Mouse (Mus musculus) midbrain, embryonic 14.5 days (tissue): ENCODE data around the gene Prkce. TPM values are rescaled to one million over a fixed set of nuclear protein-coding genes. Genes with fewer than 3 reads are reported as not detected.
A peak's percentile ranks its signal among the peaks of the same experiment; 100 is the strongest.

Experiments used
- ATAC-seq: fragments of 200-750 bp; cut with Nextera tagmentation; 2 replicates; pipeline ENCODE4 v1.8.0; 2017; ENCODE audit warnings: moderate number of reproducible peaks, moderate library complexity; ENCODE audit not compliant: low FRiP score, low TSS enrichment
- DNase-seq: peaks from one replicate; pipeline ENCODE4 v3.0.0-alpha.2; 2015
- H3K27ac ChIP-seq: fragments of 300-500 bp; sonication (generic); replicated peaks from 2 replicates; pipeline ENCODE4 v1.5.1; 2014; ENCODE audit warnings: mild to moderate bottlenecking, low read depth, low read length, moderate library complexity
- H3K27me3 ChIP-seq: fragments of 300-500 bp; sonication (generic); 2 replicates; pipeline ENCODE4 v1.6.1; 2014; ENCODE audit warnings: low read length, control low read depth, mixed read lengths; ENCODE audit not compliant: control insufficient read depth, insufficient read depth
- H3K36me3 ChIP-seq: fragments of 300-500 bp; sonication (generic); 2 replicates; pipeline ENCODE4 v1.6.1; 2014; ENCODE audit warnings: low read length, control low read depth; ENCODE audit not compliant: control insufficient read depth, insufficient read depth
- H3K4me1 ChIP-seq: fragments of 300-500 bp; sonication (generic); 2 replicates; pipeline ENCODE4 v1.6.1; 2014; ENCODE audit warnings: mild to moderate bottlenecking, antibody characterized with exemption, low read length, control low read depth; ENCODE audit not compliant: control insufficient read depth, insufficient read depth
- H3K4me2 ChIP-seq: fragments of 300-500 bp; sonication (generic); 2 replicates; pipeline ENCODE4 v1.6.1; 2014; ENCODE audit warnings: mild to moderate bottlenecking, low read length, moderate library complexity
- H3K4me3 ChIP-seq: fragments of 300-500 bp; sonication (generic); replicated peaks from 2 replicates; pipeline ENCODE4 v1.5.1; 2014; ENCODE audit warnings: low read depth, low read length
- H3K9ac ChIP-seq: fragments of 300-500 bp; sonication (generic); replicated peaks from 2 replicates; pipeline ENCODE4 v1.6.1; 2014; ENCODE audit warnings: mild to moderate bottlenecking, low read length, moderate library complexity
- H3K9me3 ChIP-seq: fragments of 300-500 bp; sonication (generic); 2 replicates; pipeline ENCODE4 v1.6.1; 2016; ENCODE audit warnings: low read length, control low read depth, mixed read lengths; ENCODE audit not compliant: control insufficient read depth
- WGBS: fragments of 180-500 bp; shearing (Covaris S2); extraction: QIAGEN DNeasy Blood & Tissue Kit; methylation state at CpG from one replicate; pipeline ENCODE4 v1.1.7; 2014; 5-methylcytosine and 5-hydroxymethylcytosine counted together
- polyA plus RNA-seq: library from polyadenylated mRNA; unstranded; fragments of >200 nt; fragmentation: Nextera tagmentation; extraction: Ambion mirVana; gene quantifications from 2 replicates; pipeline ENCODE4 v1.2.1, GENCODE M21; 2014

Prkce gene
- polyA plus RNA-seq, 1 experiment from 2014 or later = 25.4 TPM

GRCm38 (mm10) chr17:86300774-86301595 lies 133.4 kb downstream of the Prkce start:
- Histone ChIP-seq H3K4me3 (no peak overlapping the region), H3K4me2 (no peak overlapping the region), H3K9ac (no peak overlapping the region), H3K4me1 (peaks cover 10% of the 10 kb centered on the region; the same call in 1 of the 2 replicates), H3K36me3 (no peaks in the 10 kb centered on the region), H3K9me3 (no peaks in the 10 kb centered on the region), H3K27ac (no peak overlapping the region), H3K27me3 (no peaks in the 10 kb centered on the region)
- no peak for ATAC-seq
- WGBS = 75% methylated on average over 22 of the region's 22 CpGs
- DNase-seq = no peak

GRCm38 (mm10) chr17:86302266-86302665 lies 134.7 kb downstream of the Prkce start:
- Histone ChIP-seq H3K4me2 (no peak overlapping the region), H3K27me3 (no peaks in the 10 kb centered on the region), H3K36me3 (no peaks in the 10 kb centered on the region), H3K9ac (no peak overlapping the region), H3K4me1 (peaks cover 8% of the 10 kb centered on the region; the same call in 1 of the 2 replicates), H3K9me3 (no peaks in the 10 kb centered on the region), H3K27ac (no peak overlapping the region), H3K4me3 (no peak overlapping the region)
- 95% methylated on average over 11 of the region's 11 CpGs for WGBS
- ATAC-seq = no peak
- DNase-seq = no peak

GRCm38 (mm10) chr17:86302861-86303331 lies 135.3 kb downstream of the Prkce start:
- no peak overlapping the region for H3K4me2 ChIP-seq
- H3K4me3 ChIP-seq = no peak overlapping the region
- DNase-seq = no peak
- WGBS = 94% methylated on average over 14 of the region's 14 CpGs
- H3K27ac ChIP-seq = no peak overlapping the region
- H3K36me3 ChIP-seq = no peaks in the 10 kb centered on the region
- no peak for ATAC-seq
- no peaks in the 10 kb centered on the region for H3K9me3 ChIP-seq
- peaks cover 7% of the 10 kb centered on the region; the same call in 1 of the 2 replicates for H3K4me1 ChIP-seq
- H3K9ac ChIP-seq = no peak overlapping the region
- H3K27me3 ChIP-seq = no peaks in the 10 kb centered on the region

- Histone ChIP-seq H3K9ac (no peak overlapping the region), H3K36me3 (no peaks in the 10 kb centered on the region), H3K9me3 (no peaks in the 10 kb centered on the region), H3K27ac (no peak overlapping the region), H3K4me1 (peaks cover 7% of the 10 kb centered on the region; the same call in 1 of the 2 replicates), H3K27me3 (no peaks in the 10 kb centered on the region), H3K4me2 (no peak overlapping the region), H3K4me3 (no peak overlapping the region)
- WGBS = 84% methylated on average over 19 of the region's 19 CpGs
- DNase-seq (no peak), ATAC-seq (no peak)
These were observed 136.0 kb downstream of the Prkce start for GRCm38 (mm10) chr17:86303401-86304243.

GRCm38 (mm10) chr17:86304923-86305630 lies 137.5 kb downstream of the Prkce start:
- H3K9ac ChIP-seq = no peak overlapping the region
- WGBS = 70% methylated on average over 17 of the region's 17 CpGs
- no peaks in the 10 kb centered on the region for H3K36me3 ChIP-seq
- no peaks in the 10 kb centered on the region for H3K9me3 ChIP-seq
- no peak overlapping the region for H3K4me2 ChIP-seq
- H3K4me1 ChIP-seq = peaks cover 7% of the 10 kb centered on the region; the same call in 1 of the 2 replicates
- H3K27ac ChIP-seq = peak overlapping the region; percentile 20
- no peaks in the 10 kb centered on the region for H3K27me3 ChIP-seq
- DNase-seq = peak; percentile 37
- no peak overlapping the region for H3K4me3 ChIP-seq
- ATAC-seq = no peak

GRCm38 (mm10) chr17:86306161-86306560 lies 138.6 kb downstream of the Prkce start:
- ATAC-seq = no peak
- DNase-seq = no peak
- Histone ChIP-seq H3K4me2 (no peak overlapping the region), H3K4me1 (peaks cover 4% of the 10 kb centered on the region; the same call in 1 of the 2 replicates), H3K4me3 (no peak overlapping the region), H3K36me3 (no peaks in the 10 kb centered on the region), H3K9ac (no peak overlapping the region), H3K27ac (no peak overlapping the region), H3K27me3 (no peaks in the 10 kb centered on the region), H3K9me3 (no peaks in the 10 kb centered on the region)
- WGBS = 89% methylated on average over 7 of the region's 7 CpGs

GRCm38 (mm10) chr17:86313413-86314139 lies 146.0 kb downstream of the Prkce start:
- H3K4me1 ChIP-seq = no peaks in the 10 kb centered on the region
- no peaks in the 10 kb centered on the region for H3K27me3 ChIP-seq
- no peak for DNase-seq
- no peak overlapping the region for H3K4me3 ChIP-seq
- 84% methylated on average over 8 of the region's 8 CpGs for WGBS
- H3K36me3 ChIP-seq = no peaks in the 10 kb centered on the region
- H3K4me2 ChIP-seq = no peak overlapping the region
- H3K9ac ChIP-seq = no peak overlapping the region
- no peak overlapping the region for H3K27ac ChIP-seq
- H3K9me3 ChIP-seq = no peaks in the 10 kb centered on the region
- no peak for ATAC-seq

- Histone ChIP-seq H3K36me3 (no peaks in the 10 kb centered on the region), H3K9me3 (no peaks in the 10 kb centered on the region), H3K9ac (no peak overlapping the region), H3K4me1 (no peaks in the 10 kb centered on the region), H3K4me2 (no peak overlapping the region), H3K27ac (no peak overlapping the region), H3K27me3 (no peaks in the 10 kb centered on the region), H3K4me3 (no peak overlapping the region)
- ATAC-seq = no peak
- DNase-seq = no peak
- WGBS = 93% methylated on average over 4 of the region's 4 CpGs
These were observed 148.3 kb downstream of the Prkce start for GRCm38 (mm10) chr17:86315874-86316273.
